Comparison of ENCODE assay signal across 15 mouse cellular contexts in genomic region chr8:124323356-124323755, GRCm38 (mm10).
DNase-seq lines count a peak whose midpoint lies in the region; ATAC-seq lines count a peak whose summit lies in the region.
"Had no signal": no experiment of that assay in that cellular context is flagged by ENCODE, and none has a peak within 500 bp of the region (broad histone marks: within the 10 kb centered on the region; RNA-seq: fewer than 3 reads in every experiment).

No protein-coding gene starts in this region.

- DNase-seq in frontal cortex, adult 2 months (ENCODE audit: extremely low spot score in 1 of 2, low spot score in 1 of 2) = peak; percentile 22 to 71
- no peak for DNase-seq in frontal cortex, postnatal 10 days (ENCODE audit: low spot score in 2 of 2)
- DNase-seq in layer of hippocampus, adult 9-11 months = peak; percentile 47
- DNase-seq in layer of hippocampus, postnatal 14 days (ENCODE audit: low spot score in 2 of 2) = no peak
- DNase-seq in frontal cortex, postnatal 36 days (ENCODE audit: low spot score in 2 of 2) = peak; percentile 50 to 71
- DNase-seq in ovary, postnatal 36 days (ENCODE audit: low spot score) = peak; percentile 43
- no peak for DNase-seq in testis, postnatal 10 days (ENCODE audit: low spot score)
- DNase-seq: adrenal gland, postnatal 36 days; cerebellum, postnatal 14 days; gastrocnemius, postnatal 25 days; kidney, adult 9 months; midbrain, embryonic 14.5 days had no signal

- no peak for ATAC-seq in megakaryocyte-erythroid progenitor cell, adult 5-6 weeks (replicated peaks; ENCODE audit: low FRiP score, low TSS enrichment, poor library complexity, severe bottlenecking)
- ATAC-seq: activated CD4-positive, CD25-positive, alpha-beta regulatory T cell, adult 4 months; forebrain, embryonic 15.5 days had no signal

Comparison
In these comparisons a context has a peak if more than half of its experiments do, and no peak if none do; other contexts are left out.
1. DNase-seq: peak in frontal cortex, adult 2 months (2 of 2), layer of hippocampus, adult 9-11 months (single experiment), frontal cortex, postnatal 36 days (2 of 2) and ovary, postnatal 36 days (single experiment); none in frontal cortex, postnatal 10 days (0 of 2), layer of hippocampus, postnatal 14 days (0 of 2) and testis, postnatal 10 days (single experiment).